ENCODE assay signal across 8 mouse cellular contexts in genomic region chr4:125015806-125016635, GRCm38 (mm10). TPM values are rescaled to one million over a fixed set of nuclear protein-coding genes. Genes with fewer than 3 reads are reported as not detected.
DNase-seq lines count a peak whose midpoint lies in the region; ATAC-seq and TF ChIP-seq lines count a peak whose summit lies in the region.

Gnl2 (plus strand) TSS chr4:125016585.

- no peak for ATAC-seq in forebrain, embryonic 11.5 days (replicated peaks; ENCODE audit: low FRiP score)
- ATAC-seq in limb, embryonic 11.5 days (ENCODE audit: insufficient number of reproducible peaks, low FRiP score, low TSS enrichment, low read depth) = no peak
- no peak for ATAC-seq in midbrain, embryonic 12.5 days (ENCODE audit: low FRiP score, low read depth)

- H3K9ac ChIP-seq in MEL (ENCODE audit: control insufficient read depth, low read depth, low read length, poor library complexity, severe bottlenecking) = no peak within 1 kb of the TSS
- no peak within 1 kb of the TSS for H3K9ac ChIP-seq in forebrain, embryonic 11.5 days (ENCODE audit: low read length)
- no peak within 1 kb of the TSS for H3K9ac ChIP-seq in limb, embryonic 11.5 days (ENCODE audit: low read length)
- H3K9ac ChIP-seq in midbrain, embryonic 12.5 days (replicated peaks) = no peak within 1 kb of the TSS; the same call in 1 of the 2 replicates

- 94% methylated on average over 10 of the region's 10 CpGs for WGBS in forebrain, embryonic 11.5 days
- WGBS in limb, embryonic 11.5 days = 86% methylated on average over 10 of the region's 10 CpGs
- 85% methylated on average over 10 of the region's 10 CpGs for WGBS in midbrain, embryonic 12.5 days

- intact Hi-C loops in heart, postnatal 10 days (cut with DNase I) = no loop called here

- TF ChIP-seq POLR2A in MEL (IDR thresholded peaks at IDR 0.05; ENCODE audit: control insufficient read depth in 1 of 2, insufficient read depth in 1 of 2, low read depth in 1 of 2, low read length in 2 of 2, poor library complexity in 1 of 2) = no peak

- TF ChIP-seq EP300 in MEL (IDR thresholded peaks at IDR 0.05; ENCODE audit: low read depth in 1 of 2, low read length in 2 of 2) = no peak

- DNase-seq in 3T3-L1 (ENCODE audit: low read depth, low spot score) (peak; percentile 45), MEL (ENCODE audit: low read depth, low spot score) (no peak)
- DNase-seq in forebrain, embryonic 11.5 days (ENCODE audit: low spot score) = no peak
- DNase-seq in heart, postnatal 10 days = peak; percentile 29 to 40
- DNase-seq in limb, embryonic 11.5 days (ENCODE audit: low spot score) = no peak
- DNase-seq in embryo, embryonic 9.5 days (ENCODE audit: extremely low spot score) = no peak
- DNase-seq in frontal cortex, postnatal 14 days (ENCODE audit: low spot score in 2 of 2) = no peak

- H3K9me3 ChIP-seq in MEL (replicated peaks; ENCODE audit: insufficient read depth, low read length) = no peaks in the 10 kb centered on the region
- H3K9me3 ChIP-seq in forebrain, embryonic 11.5 days (ENCODE audit: control insufficient read depth, low read length) = no peaks in the 10 kb centered on the region
- no peaks in the 10 kb centered on the region for H3K9me3 ChIP-seq in limb, embryonic 11.5 days (ENCODE audit: control insufficient read depth, low read length)
- H3K9me3 ChIP-seq in midbrain, embryonic 12.5 days = no peaks in the 10 kb centered on the region

- H3K4me2 ChIP-seq in forebrain, embryonic 11.5 days (ENCODE audit: low read depth, low read length, severe bottlenecking) = no peak within 1 kb of the TSS
- H3K4me2 ChIP-seq in limb, embryonic 11.5 days (ENCODE audit: low read depth, severe bottlenecking) = no peak within 1 kb of the TSS
- H3K4me2 ChIP-seq in midbrain, embryonic 12.5 days (replicated peaks) = no peak within 1 kb of the TSS

- H3K79me2 ChIP-seq in MEL (ENCODE audit: control insufficient read depth, insufficient read depth, low read length, poor library complexity) = no peaks in the 10 kb centered on the region

- TF ChIP-seq RAD21 in MEL (IDR thresholded peaks at IDR 0.05; ENCODE audit: low read depth, low read length) = no peak

- no peak within 1 kb of the TSS for H3K27ac ChIP-seq in MEL (ENCODE audit: control insufficient read depth, low read depth, low read length)
- no peak within 1 kb of the TSS for H3K27ac ChIP-seq in forebrain, embryonic 11.5 days (ENCODE audit: low read depth, low read length)
- no peak within 1 kb of the TSS for H3K27ac ChIP-seq in limb, embryonic 11.5 days (replicated peaks; ENCODE audit: low read depth, low read length)
- H3K27ac ChIP-seq in midbrain, embryonic 12.5 days (replicated peaks) = no peak within 1 kb of the TSS

- no peaks in the 10 kb centered on the region for H3K36me3 ChIP-seq in MEL (ENCODE audit: control insufficient read depth in 1 of 2, insufficient read depth in 2 of 2, low read length in 2 of 2)
- H3K36me3 ChIP-seq in forebrain, embryonic 11.5 days (ENCODE audit: control insufficient read depth, insufficient read depth, low read length) = no peaks in the 10 kb centered on the region
- H3K36me3 ChIP-seq in limb, embryonic 11.5 days (ENCODE audit: control insufficient read depth, insufficient read depth, low read length) = no peaks in the 10 kb centered on the region
- no peaks in the 10 kb centered on the region for H3K36me3 ChIP-seq in midbrain, embryonic 12.5 days

- H3K27me3 ChIP-seq in MEL (ENCODE audit: control insufficient read depth in 1 of 2, insufficient read depth in 2 of 2, low read length in 2 of 2) = peaks cover 2 to 6% of the 10 kb centered on the region in 2 experiments; a peak in 2 of 4 replicates
- H3K27me3 ChIP-seq in forebrain, embryonic 11.5 days (ENCODE audit: control insufficient read depth, insufficient read depth, low read length) = no peaks in the 10 kb centered on the region
- H3K27me3 ChIP-seq in limb, embryonic 11.5 days (ENCODE audit: control insufficient read depth, insufficient read depth, low read length) = 0 out of 2 replicates have a peak, but pooled peaks cover 2% of the 10 kb centered on the region
- peaks cover 7% of the 10 kb centered on the region; the same call in 1 of the 2 replicates for H3K27me3 ChIP-seq in midbrain, embryonic 12.5 days

- TF ChIP-seq CTCF in MEL (IDR thresholded peaks at IDR 0.05 in 2 of 3, conservative IDR thresholded peaks at IDR 0.05 in 1 of 3; ENCODE audit: control insufficient read depth in 1 of 3, insufficient read depth in 1 of 3, low read depth in 2 of 3, low read length in 3 of 3, poor library complexity in 1 of 3, severe bottlenecking in 1 of 3) = no peak

- H3K4me3 ChIP-seq in MEL (ENCODE audit: control insufficient read depth in 1 of 2, insufficient read depth in 1 of 2, low read depth in 2 of 2, low read length in 2 of 2) = no peak within 1 kb of the TSS
- no peak within 1 kb of the TSS for H3K4me3 ChIP-seq in forebrain, embryonic 11.5 days (ENCODE audit: low read depth, low read length)
- H3K4me3 ChIP-seq in limb, embryonic 11.5 days (ENCODE audit: low read depth, low read length) = no peak within 1 kb of the TSS
- H3K4me3 ChIP-seq in midbrain, embryonic 12.5 days = no peak within 1 kb of the TSS

- H3K4me1 ChIP-seq in MEL (ENCODE audit: control insufficient read depth in 1 of 2, insufficient read depth in 2 of 2, low read length in 2 of 2) = no peaks in the 10 kb centered on the region
- H3K4me1 ChIP-seq in forebrain, embryonic 11.5 days (replicated peaks; ENCODE audit: control insufficient read depth, insufficient read depth, low read length) = no peaks in the 10 kb centered on the region
- H3K4me1 ChIP-seq in limb, embryonic 11.5 days (ENCODE audit: control insufficient read depth, insufficient read depth, low read length) = no peaks in the 10 kb centered on the region
- H3K4me1 ChIP-seq in midbrain, embryonic 12.5 days = no peaks in the 10 kb centered on the region

TF ChIP-seq in MEL, 35 proteins besides CTCF, POLR2A, EP300 and RAD21:
- TF ChIP-seq MAFK (IDR thresholded peaks at IDR 0.05; ENCODE audit: borderline replicate concordance, low read depth, low read length) = no peak
- no peak for TF ChIP-seq MAX (IDR thresholded peaks at IDR 0.05; ENCODE audit: low read length)
- TF ChIP-seq GABPA (IDR thresholded peaks at IDR 0.05; ENCODE audit: low read depth, low read length) = no peak
- TF ChIP-seq TBP (IDR thresholded peaks at IDR 0.05; ENCODE audit: low read depth, low read length) = no peak
- no peak for TF ChIP-seq USF1 (IDR thresholded peaks at IDR 0.05; ENCODE audit: low read depth, low read length)
- no peak for TF ChIP-seq CHD2 (IDR thresholded peaks at IDR 0.05; ENCODE audit: low read length)
- no peak for TF ChIP-seq GATA1 (IDR thresholded peaks at IDR 0.05; ENCODE audit: low read depth, low read length)
- TF ChIP-seq ELF1 (IDR thresholded peaks at IDR 0.05; ENCODE audit: low read depth, low read length) = no peak
- no peak for TF ChIP-seq MYC (IDR thresholded peaks at IDR 0.05; ENCODE audit: low read depth, low read length)
- no peak for TF ChIP-seq TCF12 (IDR thresholded peaks at IDR 0.05; ENCODE audit: low read depth, low read length)
- TF ChIP-seq USF2 (IDR thresholded peaks at IDR 0.05; ENCODE audit: borderline replicate concordance in 1 of 2, insufficient read depth in 1 of 2, low read depth in 1 of 2, low read length in 2 of 2) = no peak
- no peak for TF ChIP-seq ZMIZ1 (IDR thresholded peaks at IDR 0.05; ENCODE audit: low read depth, low read length)
- no peak for TF ChIP-seq POLR2AphosphoS5 (IDR thresholded peaks at IDR 0.05; ENCODE audit: borderline replicate concordance, low read depth, low read length)
- no peak for TF ChIP-seq MYB (IDR thresholded peaks at IDR 0.05; ENCODE audit: low read depth, low read length)
- no peak for TF ChIP-seq ZKSCAN1 (IDR thresholded peaks at IDR 0.05; ENCODE audit: low read depth, low read length)
TF ChIP-seq in MEL: peak in this region for 0.

RNA-seq across cellular contexts. Expression of gene Gnl2, which starts in this region (rescaled TPM):
- total RNA-seq in MEL (2012; rRNA removed) = 80.3 and 83.9 TPM in 2 replicates
- polyA plus RNA-seq in MEL (2012; ENCODE audit: insufficient read depth in 1 of 2, insufficient read length in 2 of 2, low read depth in 1 of 2, low replicate concordance in 2 of 2, missing spikeins in 1 of 2) = 100 to 1,000 TPM; 110 to 226 TPM
- polyA plus RNA-seq in forebrain, embryonic 11.5 days (2014; fragmentation: Nextera tagmentation; extraction: Ambion mirVana) = 95.5 and 98.5 TPM in 2 replicates
- total RNA-seq in heart, postnatal 10 days (2021) = 10 to 100 TPM; 36.0 to 37.0 TPM
- polyA plus RNA-seq in limb, embryonic 11.5 days (2014; fragmentation: Nextera tagmentation; extraction: Ambion mirVana) = 85.8 and 91.5 TPM in 2 replicates
- 99.1 and 104 TPM in 2 replicates for polyA plus RNA-seq in midbrain, embryonic 12.5 days (2016; fragmentation: Nextera tagmentation; extraction: Ambion mirVana)

Comparison
In these comparisons a context has a peak if more than half of its experiments do, and no peak if none do; other contexts are left out.
1. DNase-seq: peak in 3T3-L1 (single experiment) and heart, postnatal 10 days (2 of 2); none in MEL (single experiment), forebrain, embryonic 11.5 days (single experiment), limb, embryonic 11.5 days (single experiment), embryo, embryonic 9.5 days (single experiment) and frontal cortex, postnatal 14 days (0 of 2).